Mouse (Mus musculus): ENCODE data around the gene Tmem178. TPM values are rescaled to one million over a fixed set of nuclear protein-coding genes. Genes with fewer than 3 reads are reported as not detected.

The Tmem178 gene
- total RNA-seq, 2 experiments from 2014 or later: 101 to 111 TPM

GRCm38 (mm10) chr17:80947075-80947960 is 2.9 kb downstream of the Tmem178 start:
- H3K27ac ChIP-seq: peak overlapping the region; percentile 86
- DNase-seq (ENCODE audit: low spot score in 2 of 2): no peak
- peak overlapping the region; percentile 59 for H3K4me3 ChIP-seq
- TF ChIP-seq CTCF (conservative IDR thresholded peaks at IDR 0.05): no peak

DNA sequence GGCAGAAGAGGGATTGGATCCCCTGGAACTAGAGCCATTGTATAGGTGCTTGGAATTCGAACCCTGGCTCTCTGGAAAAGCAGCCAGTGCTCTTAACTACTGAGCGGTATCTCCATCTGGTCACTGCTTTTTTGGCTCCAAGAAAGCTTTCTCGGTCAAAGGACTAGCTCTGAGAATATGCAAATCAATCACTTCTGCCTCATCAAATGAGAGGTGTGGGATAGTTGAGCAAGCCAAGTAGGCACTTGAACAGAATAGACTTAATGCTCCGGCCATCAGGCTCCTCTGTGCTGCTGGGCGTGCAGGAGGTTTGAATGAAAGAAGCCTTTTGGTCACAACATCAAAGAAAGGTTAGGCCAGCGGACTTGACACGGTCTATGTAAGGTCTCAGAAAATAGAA is 5.0 kb downstream of the Tmem178 start:
- Histone ChIP-seq H3K27ac (peak overlapping the region; percentile 66), H3K4me3 (peak overlapping the region; percentile 17; the same call in 1 of the 2 replicates)
- DNase-seq (ENCODE audit: low spot score in 2 of 2): no peak

DNA sequence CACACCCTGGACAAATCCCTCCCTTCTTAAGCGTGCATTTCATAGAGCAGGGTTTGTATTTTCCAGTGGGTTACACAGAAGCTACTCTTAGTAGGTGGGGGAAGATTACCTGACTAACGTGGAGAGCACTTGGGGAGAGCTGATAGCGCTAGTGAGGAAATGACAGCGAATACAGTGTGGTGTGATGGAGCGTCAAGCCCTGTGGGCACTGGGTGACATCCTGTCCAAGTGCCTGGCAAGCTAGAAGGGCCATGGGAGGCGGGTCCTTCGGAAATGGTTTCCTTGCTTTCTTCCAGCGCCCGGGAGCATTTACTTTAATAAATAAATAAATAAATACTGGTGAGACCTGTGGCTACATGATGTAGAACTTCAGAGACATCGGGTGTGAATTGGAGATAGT is 5.5 kb downstream of the Tmem178 start:
- peak overlapping the region; percentile 66 for H3K27ac ChIP-seq
- no peak for DNase-seq (ENCODE audit: low spot score in 2 of 2)
- peak overlapping the region; percentile 17; the same call in 1 of the 2 replicates for H3K4me3 ChIP-seq
- no peak for TF ChIP-seq CTCF (conservative IDR thresholded peaks at IDR 0.05)

More for the DNA sequence above, 5.0 kb downstream of the Tmem178 start:
- no peak for TF ChIP-seq CTCF (conservative IDR thresholded peaks at IDR 0.05)

GRCm38 (mm10) chr17:80952305-80952704 is 7.9 kb downstream of the Tmem178 start:
- no peak for TF ChIP-seq CTCF (conservative IDR thresholded peaks at IDR 0.05)
- DNase-seq (ENCODE audit: low spot score in 2 of 2): peak; percentile 50 to 73
- H3K4me3 ChIP-seq: no peak overlapping the region
- H3K27ac ChIP-seq: peak overlapping the region; percentile 76

DNA sequence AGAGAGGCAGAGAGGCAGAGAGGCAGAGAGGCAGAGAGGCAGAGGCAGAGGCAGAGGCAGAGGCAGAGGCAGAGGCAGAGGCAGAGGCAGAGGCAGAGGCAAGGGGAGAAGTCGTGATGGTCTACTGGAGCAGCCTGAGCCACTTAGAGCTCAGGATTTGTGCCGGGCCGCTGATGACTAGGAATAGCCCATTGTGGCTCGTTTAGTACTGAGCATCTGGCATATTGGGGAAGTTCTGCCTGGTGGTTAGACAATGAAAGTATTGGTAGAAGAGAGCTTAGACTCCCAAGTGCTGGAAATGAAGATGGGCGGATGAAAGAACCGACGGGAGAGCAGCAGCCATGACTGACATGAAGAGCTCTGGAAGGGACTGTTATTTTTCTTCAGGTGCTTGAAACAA is 11.0 kb downstream of the Tmem178 start:
- DNase-seq (ENCODE audit: low spot score in 2 of 2): no peak
- Histone ChIP-seq H3K4me3 (no peak overlapping the region), H3K27ac (peak overlapping the region; percentile 72)
- TF ChIP-seq CTCF (conservative IDR thresholded peaks at IDR 0.05): no peak

DNA sequence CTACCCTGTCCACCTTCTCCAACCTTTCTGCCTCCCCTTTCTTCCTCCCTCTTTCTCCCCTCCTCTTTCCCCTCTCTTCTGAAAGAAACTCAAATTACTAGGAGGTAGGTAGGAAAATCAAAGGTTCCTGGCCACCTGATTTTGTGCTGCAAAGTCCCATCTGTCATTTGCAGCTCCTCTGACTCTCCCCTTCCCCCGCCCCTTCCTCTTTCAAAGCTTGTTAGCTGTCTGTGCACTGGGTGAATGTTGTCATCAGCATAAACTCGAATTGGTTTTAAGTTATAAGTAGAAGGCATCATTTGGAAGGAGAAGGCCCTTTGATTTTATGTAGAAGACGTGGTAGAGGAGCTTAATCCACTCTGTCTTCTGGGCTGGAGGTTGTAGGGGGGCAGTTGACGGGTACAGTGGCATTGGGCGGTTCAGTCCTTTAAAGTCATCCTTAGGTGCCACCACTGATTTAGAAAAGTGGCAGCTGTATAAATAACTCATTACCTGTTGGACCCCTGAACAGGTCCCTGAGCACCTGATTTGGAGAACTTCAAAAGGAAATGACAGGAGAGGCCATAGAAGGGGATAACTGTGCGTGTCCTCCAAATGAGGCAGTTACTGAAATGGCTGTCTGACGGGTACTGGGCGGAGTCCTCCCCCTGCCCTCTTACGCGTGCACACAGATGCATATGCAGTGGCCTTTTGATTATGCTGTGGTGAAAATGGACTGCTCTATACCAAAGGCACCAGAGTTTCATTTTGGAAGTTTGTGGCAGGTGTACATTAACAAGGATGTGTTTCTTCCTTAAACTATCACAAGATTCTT is 11.8 kb downstream of the Tmem178 start:
- H3K27ac ChIP-seq: peak overlapping the region; percentile 72
- no peak for TF ChIP-seq CTCF (conservative IDR thresholded peaks at IDR 0.05)
- no peak overlapping the region for H3K4me3 ChIP-seq
- DNase-seq (ENCODE audit: low spot score in 2 of 2): no peak

- Histone ChIP-seq H3K27ac (peak overlapping the region; percentile 83), H3K4me3 (no peak overlapping the region; the same call in 1 of the 2 replicates)
- no peak for DNase-seq (ENCODE audit: low spot score in 2 of 2)
- no peak for TF ChIP-seq CTCF (conservative IDR thresholded peaks at IDR 0.05)
These were observed 13.9 kb downstream of the Tmem178 start for GRCm38 (mm10) chr17:80958332-80958731.

DNA sequence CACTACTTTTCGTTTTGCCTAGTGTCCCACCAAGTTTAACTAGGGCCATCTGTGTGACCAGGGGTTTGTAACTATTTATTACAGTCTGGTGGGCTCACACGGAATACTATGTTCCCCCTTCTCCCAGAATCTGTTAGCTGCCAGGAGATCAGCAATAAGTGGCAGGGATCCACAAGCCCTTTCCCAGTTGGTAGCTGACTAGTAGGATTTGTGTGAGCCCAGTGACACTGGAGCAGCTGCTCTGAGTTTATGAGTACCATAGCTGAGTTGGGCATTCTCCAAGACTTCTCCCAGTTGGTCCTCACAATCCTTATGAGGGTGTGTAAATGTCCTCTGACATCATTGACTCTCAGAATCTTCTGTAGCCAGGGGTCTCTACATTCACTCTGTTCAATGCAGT is 15.4 kb downstream of the Tmem178 start:
- DNase-seq (ENCODE audit: low spot score in 2 of 2): no peak
- Histone ChIP-seq H3K27ac (peak overlapping the region; percentile 83; the same call in 1 of the 2 replicates), H3K4me3 (no peak overlapping the region)
- TF ChIP-seq CTCF (conservative IDR thresholded peaks at IDR 0.05): no peak

DNA sequence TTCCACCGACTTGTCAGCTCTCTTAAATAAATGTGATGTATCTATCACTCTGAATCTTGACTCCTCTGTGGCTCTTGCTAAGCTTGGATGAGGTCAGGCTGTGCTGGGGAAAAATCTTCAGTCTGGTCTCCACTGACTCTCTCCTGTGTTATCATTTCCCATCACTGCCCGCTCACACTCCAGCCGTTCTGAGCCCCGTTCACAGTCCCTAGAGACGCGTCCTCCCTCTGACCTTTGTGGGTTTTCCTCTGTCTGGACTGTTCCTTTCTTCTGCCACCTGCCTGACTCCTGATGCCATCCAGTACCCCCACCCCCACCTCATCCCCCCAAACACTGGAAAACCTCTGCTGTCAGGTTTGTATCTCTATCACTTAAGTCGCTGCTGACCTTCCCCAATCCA is 23.0 kb downstream of the Tmem178 start:
- no peak for DNase-seq (ENCODE audit: low spot score in 2 of 2)
- no peak overlapping the region for H3K4me3 ChIP-seq
- TF ChIP-seq CTCF (conservative IDR thresholded peaks at IDR 0.05): no peak
- H3K27ac ChIP-seq: 0 out of 2 replicates have a peak overlapping the region, but pooled peaks have one; percentile 32

DNA sequence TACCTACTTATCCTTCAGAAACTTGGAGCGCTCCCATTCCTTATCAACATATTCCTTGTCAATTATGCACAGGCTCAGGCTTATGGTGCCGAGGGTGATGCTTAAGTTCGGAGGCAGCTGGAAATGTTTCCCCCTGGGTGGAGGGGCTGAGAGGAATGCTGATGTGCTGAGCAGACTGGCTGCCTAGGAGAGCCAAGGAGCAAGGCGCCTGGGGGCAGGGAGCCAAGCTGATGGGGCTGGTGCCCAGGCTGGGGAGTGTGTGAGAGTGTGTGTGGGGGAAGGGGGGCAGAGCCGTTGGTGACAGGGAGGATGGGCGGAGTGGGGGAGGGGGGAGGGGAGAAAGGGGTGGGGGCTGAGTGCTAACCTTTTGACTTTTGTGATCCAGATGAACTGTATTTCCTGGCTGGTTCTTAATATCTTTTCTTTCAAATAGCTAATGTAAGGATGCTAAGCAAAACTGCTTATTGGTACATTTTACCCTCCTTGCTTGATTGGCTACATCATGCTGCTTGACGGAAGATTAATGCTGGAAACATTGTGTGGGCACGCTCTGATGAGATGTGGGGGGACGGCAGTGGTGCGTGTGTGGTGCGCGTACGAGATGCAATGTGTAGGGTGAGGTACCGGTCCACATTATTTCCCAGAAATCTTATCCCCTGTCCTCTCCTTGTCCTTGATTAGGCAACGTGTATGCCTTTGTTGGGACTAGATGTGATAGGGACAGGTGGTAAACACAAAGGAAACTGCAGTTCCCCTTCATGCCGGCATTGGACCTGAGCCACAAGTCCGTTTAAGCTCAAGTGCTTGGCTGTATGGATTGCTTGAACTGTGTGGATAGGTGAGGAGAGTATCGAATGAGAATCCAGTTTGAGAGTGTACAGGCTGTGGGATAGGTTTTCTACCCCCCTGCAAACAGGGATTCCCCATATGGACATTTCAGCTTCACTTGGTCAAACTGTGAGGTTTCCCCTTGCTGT is 25.5 kb downstream of the Tmem178 start:
- TF ChIP-seq CTCF (conservative IDR thresholded peaks at IDR 0.05): no peak
- peak overlapping the region; percentile 73 for H3K27ac ChIP-seq

DNA sequence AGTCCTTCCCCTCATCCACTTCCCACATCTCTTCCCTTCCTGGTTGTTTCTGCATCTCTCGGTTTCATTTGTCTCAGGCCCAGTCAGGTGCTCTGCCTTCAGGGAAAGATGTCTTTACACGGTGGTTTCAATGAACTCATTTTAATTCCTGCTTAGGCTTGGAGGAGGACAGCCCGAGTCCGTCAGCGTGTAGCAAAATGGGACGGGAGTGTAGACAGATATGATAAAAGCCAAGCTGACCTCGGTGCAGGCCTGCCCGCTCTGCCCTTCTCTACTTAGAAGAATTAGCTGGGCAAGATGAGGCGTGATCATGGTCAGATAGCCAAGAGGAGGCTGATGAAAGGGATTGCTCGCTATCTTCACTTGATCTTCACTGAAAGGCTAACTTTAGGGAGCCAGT is 26.3 kb downstream of the Tmem178 start:
- no peak for TF ChIP-seq CTCF (conservative IDR thresholded peaks at IDR 0.05)
- no peak for DNase-seq (ENCODE audit: low spot score in 2 of 2)
- Histone ChIP-seq H3K4me3 (no peak overlapping the region; the same call in 1 of the 2 replicates), H3K27ac (peak overlapping the region; percentile 73; the same call in 1 of the 2 replicates)

More for the DNA sequence above, 25.5 kb downstream of the Tmem178 start:
- peak overlapping the region; percentile 27; the same call in 1 of the 2 replicates for H3K4me3 ChIP-seq
- peak; percentile 55 to 72 for DNase-seq (ENCODE audit: low spot score in 2 of 2)

GRCm38 (mm10) chr17:80972891-80973290 is 28.5 kb downstream of the Tmem178 start:
- no peak overlapping the region for H3K4me3 ChIP-seq
- no peak for DNase-seq (ENCODE audit: low spot score in 2 of 2)
- no peak overlapping the region for H3K27ac ChIP-seq
- no peak for TF ChIP-seq CTCF (conservative IDR thresholded peaks at IDR 0.05)
